Mouse (Mus musculus): ENCODE data around the gene Gne. TPM values are rescaled to one million over a fixed set of nuclear protein-coding genes. Genes with fewer than 3 reads are reported as not detected.
A peak's percentile ranks its signal among the peaks of the same experiment; 100 is the strongest.

Gene Gne
- total and polyA plus RNA-seq, 2 experiments: 87.9 to 318 TPM

- peak; percentile 89 for DNase-seq (ENCODE audit: extremely low read depth, low read depth, low spot score)
- Histone ChIP-seq H3K79me2 (ENCODE audit: control insufficient read depth, insufficient read depth, low read length) (peaks cover 3% of the 10 kb centered on the region; the same call in 1 of the 2 replicates), H3K27me3 (ENCODE audit: control insufficient read depth, insufficient read depth, low read length) (no peaks in the 10 kb centered on the region), H3K4me3 (ENCODE audit: insufficient read depth, low read depth, low read length) (peak overlapping the region; percentile 71), H3K36me3 (ENCODE audit: control insufficient read depth, insufficient read depth, low read length) (no peaks in the 10 kb centered on the region), H3K27ac (replicated peaks; ENCODE audit: insufficient read depth, low read depth, low read length) (peak overlapping the region; percentile 95), H3K9ac (ENCODE audit: low read depth, low read length) (peak overlapping the region; percentile 93), H3K4me1 (ENCODE audit: control insufficient read depth, insufficient read depth, low read length) (peaks cover 12% of the 10 kb centered on the region)
- no peak for TF ChIP-seq CTCF (IDR thresholded peaks at IDR 0.05; ENCODE audit: low read depth, low read length)
- TF ChIP-seq POLR2A (IDR thresholded peaks at IDR 0.05; ENCODE audit: extremely low read depth, insufficient read depth, low read length): peak; percentile 52; the same call in 1 of the 2 replicates
- under 1% methylated on average over 66 of the region's 70 CpGs for WGBS
Measured at GRCm38 (mm10) chr4:44072146-44072872, 11.7 kb downstream of the Gne start.

GRCm38 (mm10) chr4:44071741-44072145 lies 12.2 kb downstream of the Gne start:
- H3K79me2 ChIP-seq (ENCODE audit: control insufficient read depth, insufficient read depth, low read length): peaks cover 3% of the 10 kb centered on the region; the same call in 1 of the 2 replicates
- H3K27me3 ChIP-seq (ENCODE audit: control insufficient read depth, insufficient read depth, low read length): no peaks in the 10 kb centered on the region
- H3K4me1 ChIP-seq (ENCODE audit: control insufficient read depth, insufficient read depth, low read length): peaks cover 14% of the 10 kb centered on the region
- peak overlapping the region; percentile 71 for H3K4me3 ChIP-seq (ENCODE audit: insufficient read depth, low read depth, low read length)
- TF ChIP-seq POLR2A (IDR thresholded peaks at IDR 0.05; ENCODE audit: extremely low read depth, insufficient read depth, low read length) (no peak), CTCF (IDR thresholded peaks at IDR 0.05; ENCODE audit: low read depth, low read length) (no peak)
- peak overlapping the region; percentile 95 for H3K27ac ChIP-seq (replicated peaks; ENCODE audit: insufficient read depth, low read depth, low read length)
- peak overlapping the region; percentile 93 for H3K9ac ChIP-seq (ENCODE audit: low read depth, low read length)
- peak; percentile 91 for DNase-seq (ENCODE audit: extremely low read depth, low read depth, low spot score)
- no peaks in the 10 kb centered on the region for H3K36me3 ChIP-seq (ENCODE audit: control insufficient read depth, insufficient read depth, low read length)
- WGBS: under 1% methylated on average over 11 of the region's 11 CpGs

GRCm38 (mm10) chr4:44070641-44071040 lies 13.3 kb downstream of the Gne start:
- peak overlapping the region; percentile 71 for H3K4me3 ChIP-seq (ENCODE audit: insufficient read depth, low read depth, low read length)
- peaks cover 3% of the 10 kb centered on the region; the same call in 1 of the 2 replicates for H3K79me2 ChIP-seq (ENCODE audit: control insufficient read depth, insufficient read depth, low read length)
- no peaks in the 10 kb centered on the region for H3K36me3 ChIP-seq (ENCODE audit: control insufficient read depth, insufficient read depth, low read length)
- WGBS: 25% methylated on average over 4 of the region's 4 CpGs
- peak overlapping the region; percentile 93 for H3K9ac ChIP-seq (ENCODE audit: low read depth, low read length)
- H3K27ac ChIP-seq (replicated peaks; ENCODE audit: insufficient read depth, low read depth, low read length): peak overlapping the region; percentile 95
- peaks cover 14% of the 10 kb centered on the region for H3K4me1 ChIP-seq (ENCODE audit: control insufficient read depth, insufficient read depth, low read length)
- DNase-seq (ENCODE audit: extremely low read depth, low read depth, low spot score): peak; percentile 92
- no peaks in the 10 kb centered on the region for H3K27me3 ChIP-seq (ENCODE audit: control insufficient read depth, insufficient read depth, low read length)
- TF ChIP-seq CTCF (IDR thresholded peaks at IDR 0.05; ENCODE audit: low read depth, low read length) (no peak), POLR2A (IDR thresholded peaks at IDR 0.05; ENCODE audit: extremely low read depth, insufficient read depth, low read length) (peak; percentile 74)

DNA sequence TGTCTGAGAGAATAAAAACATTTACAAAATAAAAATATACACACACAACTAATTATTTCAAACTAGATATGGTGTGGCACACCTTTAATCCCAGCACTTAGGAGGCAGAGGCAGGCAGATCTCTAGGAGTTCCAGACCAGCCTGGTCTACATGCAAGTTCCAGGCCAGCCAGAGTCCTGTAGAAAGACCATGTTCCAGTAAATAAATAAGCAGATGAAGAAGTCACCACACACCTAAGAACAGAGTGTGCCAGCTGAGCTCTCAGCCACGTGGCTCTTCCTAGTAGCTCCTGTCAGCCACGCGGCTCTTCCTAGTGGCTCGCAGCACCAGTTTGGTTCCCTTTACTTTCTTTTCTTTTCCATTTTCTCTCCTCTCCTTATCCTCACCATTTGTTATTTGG lies 14.6 kb downstream of the Gne start:
- Histone ChIP-seq H3K79me2 (ENCODE audit: control insufficient read depth, insufficient read depth, low read length) (peaks cover 3% of the 10 kb centered on the region; the same call in 1 of the 2 replicates), H3K9ac (ENCODE audit: low read depth, low read length) (no peak overlapping the region), H3K27me3 (ENCODE audit: control insufficient read depth, insufficient read depth, low read length) (no peaks in the 10 kb centered on the region), H3K36me3 (ENCODE audit: control insufficient read depth, insufficient read depth, low read length) (no peaks in the 10 kb centered on the region), H3K4me1 (ENCODE audit: control insufficient read depth, insufficient read depth, low read length) (peaks cover 14% of the 10 kb centered on the region), H3K27ac (replicated peaks; ENCODE audit: insufficient read depth, low read depth, low read length) (peak overlapping the region; percentile 72), H3K4me3 (ENCODE audit: insufficient read depth, low read depth, low read length) (no peak overlapping the region)
- 26% methylated on average over 4 of the region's 4 CpGs for WGBS
- TF ChIP-seq POLR2A (IDR thresholded peaks at IDR 0.05; ENCODE audit: extremely low read depth, insufficient read depth, low read length) (no peak), CTCF (IDR thresholded peaks at IDR 0.05; ENCODE audit: low read depth, low read length) (no peak)
- peak; percentile 90 for DNase-seq (ENCODE audit: extremely low read depth, low read depth, low spot score)

GRCm38 (mm10) chr4:44068736-44069135 lies 15.2 kb downstream of the Gne start:
- H3K9ac ChIP-seq (ENCODE audit: low read depth, low read length): peak overlapping the region; percentile 81
- no peaks in the 10 kb centered on the region for H3K36me3 ChIP-seq (ENCODE audit: control insufficient read depth, insufficient read depth, low read length)
- H3K4me3 ChIP-seq (ENCODE audit: insufficient read depth, low read depth, low read length): peak overlapping the region; percentile 17; the same call in 1 of the 2 replicates
- peak; percentile 94 for DNase-seq (ENCODE audit: extremely low read depth, low read depth, low spot score)
- peaks cover 3% of the 10 kb centered on the region; the same call in 1 of the 2 replicates for H3K79me2 ChIP-seq (ENCODE audit: control insufficient read depth, insufficient read depth, low read length)
- H3K27ac ChIP-seq (replicated peaks; ENCODE audit: insufficient read depth, low read depth, low read length): peak overlapping the region; percentile 99
- H3K4me1 ChIP-seq (ENCODE audit: control insufficient read depth, insufficient read depth, low read length): peaks cover 14% of the 10 kb centered on the region
- TF ChIP-seq POLR2A (IDR thresholded peaks at IDR 0.05; ENCODE audit: extremely low read depth, insufficient read depth, low read length): peak; percentile 29; the same call in 1 of the 2 replicates
- TF ChIP-seq CTCF (IDR thresholded peaks at IDR 0.05; ENCODE audit: low read depth, low read length): no peak
- H3K27me3 ChIP-seq (ENCODE audit: control insufficient read depth, insufficient read depth, low read length): no peaks in the 10 kb centered on the region
- WGBS: 17% methylated on average over 9 of the region's 9 CpGs

DNA sequence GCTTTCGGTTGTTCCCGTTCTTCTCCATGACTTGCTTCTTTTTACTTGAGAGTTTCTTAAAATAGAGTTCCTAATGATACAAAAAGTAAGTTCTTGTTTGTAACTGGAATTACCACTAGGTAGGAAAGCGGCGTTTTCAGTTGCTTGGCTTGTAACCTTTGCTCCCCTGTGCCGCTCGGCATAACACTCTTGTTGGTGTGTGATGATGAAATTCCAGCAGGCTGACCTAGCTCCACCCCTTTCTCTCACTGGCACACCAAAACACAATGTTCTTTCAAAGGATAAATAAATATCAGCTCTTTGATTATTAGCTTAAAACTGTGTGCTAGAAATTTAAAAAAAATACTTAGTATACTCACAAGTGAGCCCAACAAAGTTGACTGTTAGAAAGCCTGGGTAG lies 17.1 kb downstream of the Gne start:
- no peaks in the 10 kb centered on the region for H3K27me3 ChIP-seq (ENCODE audit: control insufficient read depth, insufficient read depth, low read length)
- H3K9ac ChIP-seq (ENCODE audit: low read depth, low read length): peak overlapping the region; percentile 90
- H3K79me2 ChIP-seq (ENCODE audit: control insufficient read depth, insufficient read depth, low read length): peaks cover 8% of the 10 kb centered on the region; the same call in 1 of the 2 replicates
- peak overlapping the region; percentile 91 for H3K4me3 ChIP-seq (ENCODE audit: insufficient read depth, low read depth, low read length)
- peaks cover 9% of the 10 kb centered on the region for H3K36me3 ChIP-seq (ENCODE audit: control insufficient read depth, insufficient read depth, low read length)
- DNase-seq (ENCODE audit: extremely low read depth, low read depth, low spot score): peak; percentile 98
- TF ChIP-seq CTCF (IDR thresholded peaks at IDR 0.05; ENCODE audit: low read depth, low read length) (no peak), POLR2A (IDR thresholded peaks at IDR 0.05; ENCODE audit: extremely low read depth, insufficient read depth, low read length) (0 out of 2 replicates have a peak, but pooled peaks have one; percentile 22)
- 27% methylated on average over 6 of the region's 6 CpGs for WGBS
- peaks cover 11% of the 10 kb centered on the region for H3K4me1 ChIP-seq (ENCODE audit: control insufficient read depth, insufficient read depth, low read length)
- H3K27ac ChIP-seq (replicated peaks; ENCODE audit: insufficient read depth, low read depth, low read length): peak overlapping the region; percentile 95

Measured in liver, adult 2 months (tissue).